Mouse (Mus musculus): ENCODE measurements around the gene Shb. TPM values are rescaled to one million over a fixed set of nuclear protein-coding genes. Genes with fewer than 3 reads are reported as not detected.

The Shb gene
- 10 to 100 TPM; 52.3 to 55.3 TPM for total RNA-seq (2021)
- long read RNA-seq, experiment 1, transcript Shb-201 (6 exons, 2,244 nt) = major isoform, 52 of 59 reads
- long read RNA-seq, experiment 1, partial matches to known transcripts = 3 of 59 reads
- long read RNA-seq, experiment 1, other reads (novel, unspliced or antisense) = 4 of 59 reads
- long read RNA-seq, experiment 2, transcript Shb-201 (6 exons, 2,244 nt) = major isoform, 166 of 182 reads
- long read RNA-seq, experiment 2, partial matches to known transcripts = 2 of 182 reads
- long read RNA-seq, experiment 2, other reads (novel, unspliced or antisense) = 14 of 182 reads

DNA sequence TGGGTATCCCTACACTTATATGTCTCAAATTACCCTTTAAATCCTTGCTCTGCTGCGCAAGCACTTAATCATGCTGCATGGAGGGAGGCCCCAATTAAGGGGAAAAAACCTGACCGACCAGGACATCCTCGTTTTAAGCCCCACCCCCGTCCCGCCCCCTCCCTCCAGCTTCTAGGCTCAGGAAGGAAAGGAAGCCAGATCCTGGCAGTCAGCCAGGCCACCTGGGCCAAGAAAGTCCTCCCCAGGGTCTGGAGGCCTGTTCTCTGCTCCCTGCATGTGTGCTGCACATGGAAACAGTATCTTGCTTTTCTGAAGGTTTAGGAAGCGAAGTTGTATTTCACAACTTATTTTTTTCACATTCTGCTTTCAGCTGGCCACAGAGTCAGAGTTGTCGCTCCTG lies at the start of gene Shb:
Gene Shb (minus strand): TSS at position 96 of the 400 bp plus-strand sequence.
- DNase-seq (ENCODE audit: low spot score in 2 of 2) = peak in 1 of 2 experiments; percentile 36

DNA sequence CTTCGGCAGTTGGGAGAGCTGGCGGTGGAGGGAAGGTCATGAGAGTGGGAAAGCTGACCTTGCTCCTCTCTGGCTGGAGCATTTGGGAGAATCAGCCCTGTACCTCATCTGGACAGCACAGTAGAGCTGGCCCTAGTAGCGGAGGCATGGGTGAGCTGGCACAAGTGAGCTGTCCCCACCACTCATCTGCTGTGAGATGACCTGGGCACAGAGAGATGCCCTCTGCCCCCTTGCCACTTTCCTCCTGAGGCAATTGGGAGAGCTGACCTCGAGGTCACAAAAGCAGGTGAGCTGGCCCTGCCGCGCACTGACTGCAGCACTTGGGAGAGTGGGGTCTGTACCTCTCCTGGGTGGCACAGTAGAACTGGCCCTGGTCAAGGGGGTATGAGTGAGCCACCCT lies 48.8 kb upstream of the Shb start:
- no peak for DNase-seq (ENCODE audit: low spot score in 2 of 2)

DNA sequence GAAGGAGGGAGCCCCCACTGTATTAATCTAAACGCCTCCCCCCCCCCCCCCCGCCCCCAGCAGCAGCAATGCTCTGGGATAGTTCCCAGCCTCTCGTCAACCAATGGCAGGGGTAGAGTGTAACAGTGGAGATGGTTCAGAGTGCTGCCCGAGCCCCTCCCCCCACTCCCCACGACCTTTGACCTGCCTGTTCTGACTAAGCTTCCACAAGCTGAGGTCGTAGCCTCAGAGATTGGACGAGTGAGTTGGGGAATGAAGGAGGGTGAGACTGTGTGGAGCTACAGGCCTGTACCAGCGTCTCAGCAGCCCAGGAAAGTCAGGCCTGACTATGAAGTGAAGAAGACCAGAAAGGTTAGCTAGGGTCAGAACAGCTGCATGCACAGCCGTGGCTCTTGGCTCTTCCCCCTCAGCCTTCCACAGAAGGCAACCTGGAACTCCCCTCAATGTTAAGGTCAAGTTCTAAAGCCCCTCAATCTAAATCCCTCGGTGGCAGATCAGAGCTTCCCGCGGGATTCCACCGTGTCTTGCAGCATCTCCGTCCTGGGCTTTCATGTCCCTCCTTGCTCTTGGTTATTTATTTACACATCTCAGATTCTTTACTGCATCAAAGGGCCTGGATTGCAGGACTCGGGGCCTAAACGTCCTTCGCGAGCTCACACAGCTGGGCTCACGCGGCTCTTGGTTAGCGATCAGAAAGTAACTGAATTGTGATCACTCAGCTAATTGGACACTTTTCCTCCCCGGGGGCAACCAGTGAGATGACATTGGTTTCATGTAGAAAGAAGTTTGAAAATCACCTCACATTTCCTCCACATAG lies 46.5 kb upstream of the Shb start:
- DNase-seq (ENCODE audit: low spot score in 2 of 2) = no peak

DNA sequence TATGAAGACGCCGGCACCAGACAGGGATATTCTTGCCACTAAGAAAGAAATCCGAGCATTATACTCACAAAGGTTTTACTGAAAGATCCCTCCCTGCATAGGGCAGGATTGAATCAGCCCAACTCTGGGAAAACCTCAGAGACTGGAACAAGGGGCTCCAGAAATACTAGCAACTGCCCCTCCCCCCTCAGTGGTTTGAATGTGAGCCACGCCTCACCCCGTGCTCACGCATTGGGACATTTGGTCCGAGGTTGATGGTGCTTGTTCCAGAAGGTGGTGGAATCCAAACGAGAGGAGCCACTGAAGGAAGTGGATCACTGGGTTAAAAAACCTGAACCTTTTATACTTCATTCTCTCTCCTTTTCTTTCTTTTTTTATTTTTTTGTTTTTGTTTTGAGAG lies 45.4 kb upstream of the Shb start:
- no peak for DNase-seq (ENCODE audit: low spot score in 2 of 2)

DNA sequence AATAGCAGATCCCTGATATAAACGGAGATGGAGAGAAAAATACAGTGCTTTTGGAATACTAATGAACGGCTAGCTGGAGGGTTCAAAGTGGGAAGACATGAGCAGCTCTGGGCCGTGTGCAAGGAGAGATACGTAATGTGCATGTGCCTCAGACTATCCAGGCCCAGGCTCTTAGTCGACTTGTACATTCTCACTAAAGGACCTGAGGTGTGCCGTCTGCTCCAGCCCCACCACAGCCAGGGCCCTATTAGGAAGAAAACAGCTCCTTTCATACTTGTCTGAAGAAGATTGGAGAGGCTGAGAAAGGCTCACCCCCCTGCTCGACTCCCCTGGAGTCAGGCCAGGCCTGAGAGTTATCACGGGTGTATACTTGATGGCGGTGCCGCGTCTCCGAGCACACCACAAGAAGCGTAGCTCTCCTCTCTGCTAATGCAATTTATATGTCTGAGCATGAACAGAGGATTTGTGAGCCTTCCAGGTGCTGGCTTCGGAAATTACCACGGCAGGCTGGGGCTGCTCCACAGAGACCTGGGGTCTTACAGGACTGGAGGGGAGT lies 42.4 kb upstream of the Shb start:
- no peak for DNase-seq (ENCODE audit: low spot score in 2 of 2)

DNA sequence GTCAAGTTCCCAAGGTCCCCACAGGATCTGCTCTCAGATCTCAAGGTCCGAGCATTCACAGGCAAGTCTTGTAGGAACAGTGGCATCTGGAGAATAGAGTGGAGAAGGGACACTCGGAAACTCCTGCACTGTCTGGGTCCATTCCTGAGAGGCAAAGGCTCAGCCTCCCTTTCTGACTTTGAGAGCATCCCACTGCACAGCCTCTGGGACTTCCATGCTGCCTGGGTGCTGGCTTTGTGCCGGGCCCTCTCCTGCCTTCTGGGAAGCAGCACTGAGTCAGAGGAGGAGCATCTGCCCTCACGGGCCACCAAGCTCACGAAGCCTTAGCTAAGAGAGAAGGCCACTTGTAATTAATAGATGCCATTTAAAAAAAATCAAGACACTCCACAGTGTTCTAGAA lies 37.3 kb upstream of the Shb start:
- no peak for DNase-seq (ENCODE audit: low spot score in 2 of 2)

DNA sequence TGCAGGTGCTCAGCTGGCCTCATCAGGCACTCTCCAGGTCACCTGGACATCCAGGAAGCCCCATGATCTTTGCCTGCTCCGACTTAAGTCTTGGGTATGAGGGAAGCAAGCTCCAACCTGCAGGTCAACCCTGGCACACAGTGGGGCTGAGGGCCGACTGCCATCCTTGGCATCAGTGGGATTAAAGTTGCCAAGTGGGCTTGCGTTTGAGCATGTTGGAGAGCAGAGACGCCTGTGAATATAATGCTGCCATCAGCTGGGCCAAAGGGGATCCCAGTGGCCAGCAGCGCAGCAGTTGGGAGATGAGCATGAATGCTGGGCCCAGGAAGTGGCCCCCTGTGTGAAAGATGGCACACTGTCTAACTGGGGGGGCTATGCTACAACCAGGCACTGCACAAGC lies 25.9 kb upstream of the Shb start:
- DNase-seq (ENCODE audit: low spot score in 2 of 2) = no peak

DNA sequence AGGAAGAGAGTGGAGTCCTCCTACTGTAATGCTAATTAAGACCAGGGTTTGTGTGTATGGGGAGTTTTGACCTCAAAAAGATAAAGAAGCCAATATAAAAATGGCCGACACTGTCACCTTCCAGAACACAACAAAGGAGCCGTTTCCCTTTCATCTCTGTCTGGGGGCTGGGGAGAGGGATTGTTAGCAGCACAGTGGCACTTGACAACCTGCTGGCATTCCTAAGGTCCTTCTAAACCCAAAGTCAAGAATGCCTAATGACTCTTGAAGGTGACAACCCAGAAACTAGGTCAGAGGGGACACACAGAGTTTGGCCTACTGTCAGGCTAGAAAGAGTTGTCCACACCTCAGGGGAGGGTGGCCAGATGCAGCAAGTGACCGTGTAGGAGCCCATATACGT lies 20.3 kb upstream of the Shb start:
- DNase-seq (ENCODE audit: low spot score in 2 of 2) = no peak

DNA sequence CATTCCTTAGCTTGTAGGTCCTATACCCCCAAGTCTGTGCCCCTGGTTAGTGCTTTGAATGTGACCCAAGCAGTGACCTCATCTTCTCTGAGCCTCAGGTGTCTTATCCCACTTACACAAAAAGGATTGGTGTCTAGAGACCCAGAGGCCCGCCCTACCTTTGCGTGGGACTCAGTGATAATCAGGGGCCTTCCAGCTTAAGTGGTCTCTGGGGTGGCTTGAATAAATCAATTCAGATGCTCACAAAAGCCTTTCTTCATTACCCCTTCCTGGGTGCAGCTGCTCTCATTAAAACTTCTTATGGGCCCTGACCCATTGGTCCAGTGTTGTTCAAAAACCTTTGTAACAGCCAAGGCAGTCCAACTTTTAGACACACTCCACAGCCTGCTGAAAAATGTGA lies 18.7 kb upstream of the Shb start:
- no peak for DNase-seq (ENCODE audit: low spot score in 2 of 2)

DNA sequence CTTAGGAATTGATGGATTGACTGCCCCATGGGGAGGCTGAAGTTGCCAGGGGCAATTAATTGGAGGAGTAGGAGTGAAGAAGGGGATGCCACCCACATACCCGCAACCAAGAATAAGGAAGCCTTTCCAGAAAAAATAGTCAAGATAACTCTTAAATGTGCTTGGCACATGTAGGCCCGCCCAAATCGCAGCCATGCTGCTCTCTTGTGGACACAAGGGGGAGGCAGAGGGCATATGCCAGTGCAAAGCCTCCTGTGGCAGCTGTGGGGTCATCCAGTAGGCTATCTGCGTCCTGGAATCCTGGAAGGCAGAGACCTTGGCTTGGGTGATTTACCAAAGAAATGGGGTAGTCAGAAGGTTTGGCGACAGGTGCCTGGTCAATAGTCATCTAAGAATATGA lies 17.2 kb upstream of the Shb start:
- no peak for DNase-seq (ENCODE audit: low spot score in 2 of 2)

DNA sequence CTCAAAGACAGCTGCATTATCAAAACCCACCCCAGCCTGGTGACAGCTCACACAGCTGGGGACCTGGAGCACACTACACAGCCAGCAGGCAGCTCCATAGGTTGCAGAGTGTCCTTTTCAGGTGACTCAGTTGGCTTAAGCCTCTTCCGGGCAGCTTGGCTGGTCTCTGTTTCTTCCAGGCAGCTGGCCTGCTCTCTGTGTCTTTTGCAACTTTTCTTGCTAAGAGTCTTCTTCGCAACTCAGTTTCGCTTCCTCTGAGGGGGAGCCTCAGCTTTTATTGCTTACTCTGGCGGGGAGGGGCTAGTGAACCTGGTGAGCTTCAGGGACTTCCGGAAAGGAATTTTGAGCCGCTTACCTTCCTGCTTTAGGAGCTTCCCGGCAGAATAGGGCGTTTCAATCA lies 13.6 kb upstream of the Shb start:
- no peak for DNase-seq (ENCODE audit: low spot score in 2 of 2)

DNA sequence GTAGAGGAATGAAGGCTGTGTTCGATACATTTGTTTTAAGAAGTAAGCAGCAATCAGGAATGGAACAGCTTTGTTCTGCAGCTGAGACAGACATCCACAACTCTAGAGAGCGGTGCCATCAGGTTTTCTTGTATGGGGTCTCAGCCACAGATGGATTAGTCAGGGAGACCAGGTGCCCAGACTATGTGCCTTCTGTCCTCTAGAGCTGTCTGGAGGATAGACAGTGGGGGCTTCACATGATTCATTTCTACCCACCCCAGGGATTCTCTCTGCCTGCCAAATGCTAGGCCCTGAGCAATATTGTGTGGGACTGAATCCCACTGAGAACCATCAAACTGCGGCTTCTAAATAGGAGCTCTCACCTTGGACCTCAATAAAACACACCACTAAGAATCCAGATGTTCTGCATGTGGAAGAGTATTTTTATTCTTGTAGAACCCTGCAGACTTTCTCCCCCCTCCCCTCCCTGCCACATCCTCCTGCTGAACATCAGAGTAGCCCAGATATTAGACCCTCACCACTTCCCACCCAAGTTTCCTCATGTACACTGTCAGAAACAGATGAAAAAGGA lies 11.3 kb upstream of the Shb start:
- no peak for DNase-seq (ENCODE audit: low spot score in 2 of 2)

DNA sequence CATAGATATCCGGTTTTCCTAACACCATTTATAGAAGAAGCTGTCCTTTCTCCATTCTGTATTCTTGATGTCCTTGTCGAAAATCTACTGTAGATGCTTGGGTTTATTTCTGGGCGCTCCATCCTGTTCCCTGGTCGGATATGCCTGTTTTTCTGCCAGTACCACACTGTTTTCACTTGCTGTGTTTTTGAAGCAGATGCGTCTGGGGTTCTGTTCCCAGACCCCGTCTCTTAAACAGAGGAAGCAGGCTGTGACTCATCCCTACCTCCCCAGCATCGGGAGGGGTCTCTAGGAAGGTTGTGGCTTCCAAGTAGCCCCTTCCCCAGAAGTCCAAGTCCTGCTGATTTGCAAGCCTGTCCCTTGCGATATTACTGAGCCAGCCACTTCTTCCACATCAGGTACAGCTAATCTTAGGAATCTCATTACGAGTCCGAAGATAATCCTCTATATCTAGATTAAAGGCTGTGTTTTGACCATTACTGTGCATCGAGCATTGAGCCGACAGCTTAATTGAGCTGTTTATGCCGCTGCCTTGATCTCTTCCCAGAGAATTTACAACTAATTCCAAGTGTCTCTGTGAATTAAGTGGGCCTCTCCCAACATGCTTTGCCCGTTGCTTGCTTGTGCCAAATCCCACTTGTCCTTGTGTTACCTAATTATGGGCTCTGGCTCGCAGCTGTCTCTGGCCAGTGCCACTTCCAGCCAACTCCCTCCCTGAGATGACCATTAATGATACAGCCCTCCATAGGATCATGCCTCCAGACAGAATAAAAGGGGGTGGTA lies 8.1 kb upstream of the Shb start:
- DNase-seq (ENCODE audit: low spot score in 2 of 2) = no peak

DNA sequence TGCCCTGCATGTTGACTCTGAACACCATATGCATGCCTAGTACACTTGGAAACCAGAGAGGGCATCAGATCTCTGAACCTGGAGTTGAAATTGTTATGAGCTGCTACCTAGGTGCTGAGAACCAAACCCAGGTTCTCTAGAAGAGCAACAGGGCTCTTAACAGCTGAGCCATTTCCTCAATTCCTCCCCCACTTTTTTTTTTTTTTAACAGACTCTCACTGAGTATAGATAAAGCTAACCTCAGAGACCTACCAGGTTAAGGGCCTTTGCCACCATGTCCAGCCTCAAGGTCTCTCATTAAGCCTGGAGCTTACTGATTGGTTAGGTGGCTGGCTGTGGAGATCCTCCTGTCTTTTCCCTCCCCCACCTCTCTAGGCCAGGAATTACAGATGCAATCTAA lies 6.9 kb upstream of the Shb start:
- no peak for DNase-seq (ENCODE audit: low spot score in 2 of 2)

DNA sequence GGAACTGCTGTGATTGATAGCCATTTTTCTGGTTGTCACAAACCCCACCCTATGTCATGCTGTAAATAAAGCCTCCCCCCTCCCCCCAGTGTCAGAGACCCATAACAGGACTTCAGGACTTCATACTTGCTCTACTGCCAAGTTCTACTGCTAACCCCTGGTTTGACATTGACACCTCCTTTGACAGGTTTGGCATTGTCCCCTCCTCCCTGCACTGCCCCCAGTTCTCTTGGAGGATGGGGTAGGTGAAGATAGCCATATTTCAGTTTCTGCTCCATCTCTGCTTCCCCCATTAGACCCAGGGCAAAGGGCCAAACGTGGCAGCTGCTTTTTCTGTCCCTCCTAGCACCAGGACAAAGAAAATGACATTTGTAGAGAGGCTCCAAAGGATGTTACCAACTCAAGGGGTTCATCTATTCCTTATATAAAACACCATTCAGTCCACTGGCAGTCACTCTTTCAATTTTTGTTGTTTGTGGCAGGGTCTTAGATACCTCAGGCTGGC lies 1.2 kb upstream of the Shb start:
- DNase-seq (ENCODE audit: low spot score in 2 of 2) = no peak

DNA sequence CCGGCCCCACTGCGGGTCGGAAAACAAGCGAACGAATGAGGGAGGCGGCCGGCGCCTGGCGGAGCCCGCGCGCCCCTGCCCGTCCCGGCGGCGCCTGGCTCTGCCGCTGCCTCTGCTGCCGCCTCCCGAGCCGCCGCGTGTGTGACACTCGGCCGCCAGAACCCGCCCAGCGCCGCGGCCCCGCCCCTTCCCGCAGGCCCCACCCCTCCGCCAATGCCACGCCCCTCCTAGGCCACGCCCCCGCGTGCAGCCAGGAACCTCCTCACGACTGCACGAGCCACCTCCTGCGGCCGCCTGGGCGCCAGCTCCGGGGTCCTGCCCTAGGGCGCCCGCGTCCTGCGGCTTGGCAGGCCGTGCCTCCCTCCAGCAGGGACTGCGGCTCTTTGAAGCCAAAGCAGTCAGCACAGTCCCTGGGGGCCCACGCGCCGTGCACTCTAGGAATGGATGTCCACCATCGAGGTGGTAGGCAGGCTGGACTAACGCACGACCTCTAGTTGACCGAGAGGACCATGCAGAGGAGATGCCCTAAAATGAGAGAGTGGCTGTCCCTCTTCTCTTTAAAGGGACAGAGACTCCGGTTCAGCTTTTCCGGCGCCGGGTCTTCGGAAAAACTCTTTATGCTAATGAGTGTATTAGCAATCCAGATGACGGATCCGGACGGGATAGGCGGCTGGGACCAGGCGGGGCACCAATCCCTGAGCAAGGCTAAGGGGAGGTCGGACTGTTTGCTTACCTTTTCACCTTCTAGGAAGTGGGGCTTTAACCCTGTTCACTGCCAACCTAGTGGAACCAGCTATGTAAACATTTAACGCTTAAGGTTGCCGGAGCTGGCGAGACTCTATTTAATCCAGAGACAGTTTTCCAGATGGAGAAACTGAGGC lies 1.4 kb downstream of the Shb start:
- peak; percentile 95 to 96 for DNase-seq (ENCODE audit: low spot score in 2 of 2)

DNA sequence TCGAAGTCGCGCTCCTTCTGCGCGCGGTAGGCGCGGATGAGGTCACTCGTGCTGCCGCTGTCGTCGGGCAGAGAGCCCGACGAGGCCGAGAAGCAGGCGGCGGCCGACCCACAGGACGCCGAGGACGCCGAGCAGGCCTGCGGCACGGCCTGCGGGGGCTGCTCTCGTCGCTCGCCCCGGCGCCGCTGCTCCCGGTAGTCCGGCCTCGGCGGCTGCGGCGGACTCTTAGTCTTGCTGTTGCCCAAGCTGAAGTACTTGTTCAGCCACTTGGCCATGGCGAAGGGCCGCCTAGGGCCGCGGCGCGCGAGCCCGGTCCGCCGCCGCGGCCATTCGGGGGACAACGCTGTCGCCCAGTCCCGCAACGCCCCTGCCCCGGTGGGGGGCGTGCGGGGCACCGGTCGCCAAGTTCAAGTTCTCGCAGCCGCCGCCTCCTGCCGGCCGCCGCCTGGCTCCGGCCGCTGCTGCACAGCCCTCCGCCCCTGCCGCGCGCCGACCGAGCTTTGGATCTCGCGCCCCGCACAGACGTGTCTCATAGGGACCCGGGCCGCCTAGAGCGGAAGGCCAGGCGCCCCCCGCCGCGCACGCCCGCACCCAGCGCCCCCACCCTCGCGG lies 2.2 kb downstream of the Shb start:
- peak in 1 of 2 experiments; percentile 37 for DNase-seq (ENCODE audit: low spot score in 2 of 2)

DNA sequence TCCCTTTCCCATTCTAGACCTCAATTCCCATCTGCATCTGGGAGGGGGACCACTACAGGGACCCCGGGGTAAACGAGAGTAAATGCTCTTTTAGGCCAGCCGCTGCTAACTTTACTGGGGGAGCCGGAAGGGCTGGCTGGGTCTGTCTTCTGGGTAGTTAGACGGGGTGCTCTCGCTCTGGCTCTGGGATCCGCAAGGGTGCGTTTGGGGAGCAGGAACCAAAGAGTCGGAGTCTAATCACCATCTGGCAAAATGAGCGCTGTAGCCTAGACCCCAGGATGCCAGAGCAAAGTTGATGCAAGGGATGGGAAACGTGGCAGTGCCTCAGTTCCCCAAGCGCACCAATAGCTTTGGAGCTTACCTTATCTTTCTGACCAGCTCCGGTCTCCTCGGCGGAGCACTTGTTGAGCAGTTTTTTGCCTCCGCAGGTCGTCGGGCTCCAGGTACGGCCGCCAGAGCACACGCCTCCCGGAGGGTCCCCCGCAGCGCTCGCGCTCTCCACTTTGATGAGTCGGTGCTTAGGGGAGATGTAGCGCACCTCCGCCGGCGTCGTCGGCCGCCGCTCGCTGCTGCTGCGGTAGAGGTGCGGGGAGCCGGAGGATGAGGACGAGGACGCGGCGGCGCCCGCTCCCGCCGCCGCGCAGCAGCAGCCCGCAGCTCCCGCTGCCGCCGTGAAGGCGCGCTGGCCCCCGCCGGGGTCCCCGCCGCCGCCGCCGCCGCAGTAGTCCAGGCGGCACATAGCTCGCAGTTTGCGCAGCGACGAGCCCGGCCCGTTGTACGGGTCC lies 2.9 kb downstream of the Shb start:
- DNase-seq (ENCODE audit: low spot score in 2 of 2) = no peak
